Mouse (Mus musculus) frontal cortex, postnatal 36 days (tissue): ENCODE results near the gene Tcte3.
"Not testable (repeated sequence)": the region's sequence is repeated elsewhere in the genome, so short reads cannot be mapped to it uniquely, and the experiment has no call there.

Experiments used
- DNase-seq, 2 experiments: peaks; one replicate each; pipeline ENCODE4 v3.0.0; 2022; ENCODE audit warnings: low spot score in 2 of 2

Tcte3 gene

DNA sequence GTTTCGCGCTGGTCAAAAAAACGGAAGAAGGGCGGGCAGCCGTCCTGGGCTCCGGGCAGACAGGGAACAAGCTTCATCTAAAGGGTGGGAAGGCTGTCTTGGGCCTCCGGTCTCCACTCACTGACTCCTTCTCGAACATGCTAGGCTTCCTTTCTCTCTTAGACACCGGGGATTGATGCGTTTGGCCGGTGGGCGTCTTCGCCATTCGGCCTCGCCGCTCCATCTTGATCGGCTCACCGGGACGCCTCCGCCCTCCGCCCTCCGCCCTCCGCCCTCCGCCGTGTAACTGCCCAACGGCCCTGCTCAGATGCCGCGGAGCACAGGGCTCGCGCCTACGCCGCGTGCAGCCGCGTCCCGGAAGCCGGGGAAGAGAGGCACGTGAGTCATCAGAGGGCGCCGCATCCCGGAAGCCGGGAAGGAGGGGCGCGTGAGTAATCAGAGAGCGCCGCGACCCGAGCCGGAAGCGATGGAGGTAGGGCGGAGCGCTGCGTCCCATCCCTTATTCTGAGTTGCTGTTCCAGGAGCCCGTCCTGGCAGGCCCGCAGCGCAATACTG lies at the start of gene Tcte3, which contains the start of the genes Ermard and Gm3448:
Gene Tcte3, minus strand, starts transcription at position 314 of the 555 bp plus-strand sequence.
Gene Ermard, plus strand, starts transcription at position 34 of the 555 bp plus-strand sequence.
Gene Gm3448, minus strand, starts transcription at position 363 of the 555 bp plus-strand sequence.
- DNase-seq = peak; percentile 17 to 23

- no peak for DNase-seq
Observed at GRCm38 (mm10) chr17:15088591-15089001, 47.3 kb upstream of the Tcte3 start.

DNA sequence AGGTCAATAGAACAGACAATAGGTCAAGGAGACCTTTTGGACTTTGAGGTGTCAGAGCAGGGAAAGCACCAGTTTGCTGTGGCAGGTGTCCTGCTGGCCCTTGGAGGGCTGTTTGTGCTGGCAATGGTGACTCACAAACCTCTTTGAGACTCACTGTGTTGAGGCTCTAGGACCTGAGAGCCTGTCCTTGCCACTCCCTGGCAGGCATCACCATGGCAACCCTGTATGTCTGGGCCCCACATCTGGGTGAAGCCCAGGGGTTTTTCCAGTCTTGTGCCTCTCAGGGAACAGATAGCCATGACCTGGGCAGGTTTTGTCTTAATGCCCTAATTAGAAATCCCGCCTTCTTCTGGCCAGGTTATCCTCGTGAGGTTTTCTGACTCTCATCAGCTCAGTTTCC lies 46.9 kb upstream of the Tcte3 start:
- DNase-seq = no peak

DNA sequence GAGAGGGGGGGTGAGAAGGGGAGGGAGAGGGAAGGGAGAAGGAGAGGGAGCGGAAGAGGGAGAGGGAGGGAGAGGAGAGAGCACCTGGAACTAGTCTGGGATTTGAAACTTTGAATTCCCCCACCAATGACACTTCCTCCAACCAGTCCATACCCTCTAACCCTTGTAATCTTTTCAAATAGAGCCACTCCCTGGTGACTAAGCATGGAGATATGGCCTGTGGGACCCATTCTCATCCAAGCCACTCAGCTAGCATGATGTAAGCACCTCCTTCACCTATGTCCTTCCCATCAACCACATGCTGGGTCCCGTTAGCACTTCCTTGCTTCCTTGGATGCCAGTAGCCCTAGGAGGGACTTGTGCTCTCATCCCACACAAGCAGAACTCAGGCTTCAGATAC lies 43.7 kb upstream of the Tcte3 start:
- DNase-seq = no peak

GRCm38 (mm10) chr17:15084226-15084848 lies 43.0 kb upstream of the Tcte3 start:
- no peak for DNase-seq

DNA sequence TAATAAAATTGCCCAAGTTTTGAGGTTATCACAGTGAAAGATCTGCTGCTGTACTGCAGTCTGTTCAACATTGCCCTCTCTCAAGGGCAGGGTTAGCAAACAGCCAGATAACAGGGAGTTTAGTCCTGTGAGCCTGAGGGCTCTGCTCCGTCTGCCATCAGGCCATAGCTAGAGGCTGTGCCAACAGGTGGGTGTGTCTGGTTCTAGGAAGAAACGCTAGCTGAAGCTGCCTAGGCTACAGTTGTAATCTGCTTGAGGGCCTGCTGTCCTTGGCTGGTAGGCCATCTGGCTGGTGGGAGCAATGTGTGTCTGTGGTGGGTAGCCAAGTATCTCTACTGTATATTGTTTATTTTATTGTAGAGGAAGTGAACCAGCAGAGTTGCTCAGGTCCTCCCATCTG lies 36.2 kb upstream of the Tcte3 start:
- no peak for DNase-seq

- DNase-seq = no peak
Observed at GRCm38 (mm10) chr17:15075033-15075432, 33.7 kb upstream of the Tcte3 start.

GRCm38 (mm10) chr17:15072211-15072610 lies 30.9 kb upstream of the Tcte3 start:
- no peak for DNase-seq

GRCm38 (mm10) chr17:15069124-15069523 lies 27.8 kb upstream of the Tcte3 start:
- DNase-seq = peak; percentile 28 to 30

DNA sequence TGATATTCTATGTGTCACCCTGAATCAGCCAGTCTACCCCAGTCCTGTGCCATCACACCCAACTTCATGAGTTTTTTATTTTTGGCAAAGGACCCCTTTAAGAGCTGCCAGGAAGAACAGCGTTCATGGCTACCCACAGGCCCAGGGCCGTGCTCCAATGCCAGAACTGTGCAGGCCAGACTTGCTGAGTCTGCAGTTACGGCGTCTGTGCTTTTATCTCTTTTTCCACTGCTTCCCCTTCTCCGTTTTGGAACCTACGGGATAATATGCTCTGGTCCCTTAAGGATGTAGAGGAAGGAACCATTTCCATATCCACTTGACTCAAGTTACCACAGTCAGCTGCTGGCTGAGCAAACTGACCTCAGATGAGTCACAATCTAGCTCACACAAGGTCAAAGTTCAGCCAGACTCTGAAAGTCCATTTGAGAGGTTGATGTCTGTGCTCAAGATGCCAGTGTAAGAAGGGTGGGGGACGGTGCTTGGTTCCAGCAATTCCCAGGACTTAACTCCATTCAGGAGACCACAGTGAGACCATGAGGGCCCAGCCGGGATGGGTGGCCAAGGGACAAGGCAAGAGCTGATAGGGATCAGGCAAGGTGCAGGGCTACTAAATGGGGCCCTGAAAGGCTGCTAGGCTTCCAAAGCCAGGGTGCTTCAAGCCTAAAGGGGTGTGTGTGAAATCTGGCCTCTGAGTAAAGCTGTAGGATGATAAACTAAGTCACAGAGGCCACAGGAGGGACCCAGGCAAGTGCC lies 26.9 kb upstream of the Tcte3 start:
- DNase-seq = no peak

GRCm38 (mm10) chr17:15066911-15067310 lies 25.6 kb upstream of the Tcte3 start:
- DNase-seq = no peak

DNA sequence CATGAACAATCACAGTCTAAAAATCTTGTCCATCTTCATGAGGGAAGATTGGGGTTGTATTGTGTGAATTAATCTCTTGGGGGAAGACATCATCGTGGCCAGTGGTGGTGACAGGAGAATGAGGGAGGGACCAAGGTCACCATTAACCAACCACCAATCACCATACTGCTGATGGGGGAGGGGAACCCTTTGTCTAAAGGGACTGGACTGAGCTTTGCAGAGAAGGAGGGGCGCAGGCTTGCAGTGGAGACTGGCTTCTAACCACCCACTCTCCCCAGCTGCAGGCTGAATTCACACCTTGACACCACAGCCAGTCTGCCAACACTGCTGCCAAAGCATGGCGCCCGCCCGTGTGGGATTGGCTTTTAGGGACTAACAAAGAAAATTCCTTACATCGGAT lies 24.8 kb upstream of the Tcte3 start:
- no peak for DNase-seq

- peak; percentile 69 to 70 for DNase-seq
Observed at GRCm38 (mm10) chr17:15065391-15066024, 24.2 kb upstream of the Tcte3 start.

- DNase-seq = no peak
Observed at GRCm38 (mm10) chr17:15060356-15060755, 19.1 kb upstream of the Tcte3 start.

- no peak for DNase-seq
Observed at GRCm38 (mm10) chr17:15059646-15060045, 18.4 kb upstream of the Tcte3 start.

DNA sequence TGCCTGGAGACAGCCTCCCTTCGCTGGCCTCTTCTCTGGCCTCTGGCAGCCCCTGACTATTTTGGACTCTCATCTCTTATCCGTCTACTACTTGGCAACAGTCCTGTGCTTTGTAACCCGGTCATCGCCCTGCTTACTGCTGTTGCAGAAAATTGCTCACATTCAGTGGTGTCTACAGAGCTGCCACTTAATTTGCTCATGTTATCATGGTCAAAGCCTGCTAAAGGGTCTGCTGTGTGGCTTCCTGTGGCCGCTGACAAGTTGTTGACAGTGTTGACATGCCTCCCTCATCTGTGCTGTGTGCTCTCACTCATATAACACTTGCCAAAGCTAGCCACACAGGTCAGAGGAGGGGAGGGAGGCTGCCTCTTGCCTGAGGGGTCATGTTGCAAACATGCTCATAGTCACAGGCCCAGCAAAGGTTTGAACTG lies 16.9 kb upstream of the Tcte3 start:
- DNase-seq = no peak

- DNase-seq = peak; percentile 21 to 56
Observed at GRCm38 (mm10) chr17:15055925-15056324, 14.6 kb upstream of the Tcte3 start.

GRCm38 (mm10) chr17:15053829-15054200 lies 12.5 kb upstream of the Tcte3 start:
- not testable (repeated sequence) for DNase-seq

DNA sequence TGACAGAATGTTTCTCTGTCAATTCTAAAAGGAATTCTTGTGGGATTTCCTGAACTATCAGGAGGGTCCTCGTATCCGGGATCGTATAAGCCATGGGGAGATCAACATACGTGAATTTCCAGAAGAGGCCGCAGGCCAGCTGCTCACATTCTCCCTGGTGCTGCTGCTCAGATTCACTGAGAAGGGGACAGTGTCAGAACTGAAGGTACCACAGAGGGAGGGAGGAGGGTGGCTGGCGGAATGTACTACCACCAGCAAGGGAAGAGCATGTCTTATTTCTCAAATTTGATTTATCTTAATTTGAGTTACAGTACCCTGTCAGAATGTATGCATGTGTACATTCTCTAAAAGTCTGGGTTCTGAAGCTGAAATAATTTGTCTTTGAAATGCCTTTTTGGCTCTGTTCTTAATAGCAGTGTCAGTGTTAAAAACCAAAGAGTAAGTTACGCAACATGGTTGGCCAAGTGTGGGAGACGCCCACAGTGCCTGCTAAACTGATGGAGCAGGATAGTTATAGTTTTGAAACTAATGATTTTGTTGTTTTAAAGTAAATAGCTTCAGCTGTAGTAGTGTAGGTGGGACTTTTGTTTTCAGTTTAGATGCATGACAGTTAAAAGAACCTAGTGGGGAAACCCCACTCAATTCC lies 12.0 kb upstream of the Tcte3 start:
- DNase-seq = not testable (repeated sequence)

DNA sequence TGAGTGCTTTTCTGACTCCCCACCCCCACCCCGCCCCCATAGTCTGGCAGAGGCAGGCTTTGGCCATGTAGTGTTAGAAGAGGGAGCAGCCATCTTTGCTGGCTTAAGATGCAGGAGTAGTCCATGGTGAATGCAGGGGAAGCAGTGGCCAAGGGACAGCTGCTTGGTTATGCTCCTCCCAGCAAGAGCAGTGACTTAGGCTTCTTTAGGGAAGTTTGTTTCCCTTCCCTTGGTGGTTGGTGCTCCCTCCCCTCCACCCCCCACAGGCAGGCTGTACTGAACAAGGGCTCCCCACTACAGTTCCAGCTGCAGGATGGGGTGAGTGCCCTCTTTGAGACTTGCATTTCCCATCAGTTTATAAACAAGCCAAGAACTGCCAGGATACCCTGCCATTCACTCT lies 11.5 kb upstream of the Tcte3 start:
- DNase-seq = not testable (repeated sequence)

DNA sequence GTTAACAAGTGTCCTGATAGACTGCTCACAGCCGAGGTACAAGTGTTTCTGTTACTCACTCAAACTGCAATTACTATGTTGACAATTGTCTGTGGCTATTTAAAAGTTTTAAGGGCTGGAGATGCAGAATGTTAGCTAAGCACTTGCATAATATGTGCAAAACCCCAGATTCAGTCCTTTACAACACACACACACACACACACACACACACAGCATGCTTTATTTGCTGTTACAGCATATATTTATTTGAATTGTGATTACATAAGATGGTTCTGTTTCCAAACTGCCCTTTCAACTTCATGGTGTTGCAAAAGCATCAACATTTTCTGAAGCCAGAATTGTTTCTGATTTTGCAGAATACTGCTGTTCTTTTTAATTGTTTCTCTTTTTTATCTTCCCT lies 9.1 kb upstream of the Tcte3 start:
- DNase-seq = not testable (repeated sequence)

DNA sequence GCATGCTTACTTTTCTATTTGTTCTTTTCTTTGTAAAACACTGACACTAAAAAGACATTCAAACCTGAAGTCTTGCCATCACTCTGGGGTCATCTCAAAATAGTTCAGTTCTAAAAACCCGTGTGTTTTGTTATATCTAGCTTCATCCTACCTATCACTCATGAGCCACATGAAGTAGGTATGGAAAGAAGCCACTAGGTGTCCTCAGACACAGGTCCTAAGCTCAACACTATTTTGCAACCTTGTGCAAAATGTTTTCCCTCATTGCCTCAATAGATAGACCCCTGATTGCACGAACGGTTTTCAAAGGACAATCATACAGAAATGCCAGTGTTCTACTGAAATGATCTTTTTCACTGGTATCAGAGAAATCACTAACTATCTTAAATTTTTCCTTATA lies 833 bp downstream of the Tcte3 start:
- DNase-seq = not testable (repeated sequence)
